13 mouse cellular contexts compared by ENCODE assay signal in genomic region chr5:96995791-96996190, GRCm38 (mm10). TPM values are rescaled to one million over a fixed set of nuclear protein-coding genes. Genes with fewer than 3 reads are reported as not detected.
DNase-seq lines count a peak whose midpoint lies in the region; ATAC-seq and TF ChIP-seq lines count a peak whose summit lies in the region.
"Had no signal": no experiment of that assay in that cellular context is flagged by ENCODE, and none has a peak within 500 bp of the region (broad histone marks: within the 10 kb centered on the region; RNA-seq: fewer than 3 reads in every experiment).

No protein-coding gene starts in this region.

- no peaks in the 10 kb centered on the region for H3K36me3 ChIP-seq in heart, adult 2 months (ENCODE audit: control insufficient read depth, insufficient read depth, low read length)
- H3K36me3 ChIP-seq in neural tube, embryonic 13.5 days, result no peaks in the 10 kb centered on the region
- no peaks in the 10 kb centered on the region for H3K36me3 ChIP-seq in neural tube, embryonic 15.5 days
- H3K36me3 ChIP-seq in midbrain, embryonic 11.5 days (ENCODE audit: control insufficient read depth, insufficient read depth, low read length), result no peaks in the 10 kb centered on the region
- H3K36me3 ChIP-seq in limb, embryonic 10.5 days, result no peaks in the 10 kb centered on the region
- H3K36me3 ChIP-seq: forebrain, embryonic 12.5 days; midbrain, embryonic 13.5 days had no signal

- H3K4me2 ChIP-seq in neural tube, embryonic 13.5 days, result no peak overlapping the region; the same call in 1 of the 2 replicates
- H3K4me2 ChIP-seq in neural tube, embryonic 15.5 days, result no peak overlapping the region
- no peak overlapping the region for H3K4me2 ChIP-seq in midbrain, embryonic 11.5 days

- H3K4me3 ChIP-seq in heart, adult 2 months, result no peak overlapping the region
- H3K4me3 ChIP-seq in neural tube, embryonic 13.5 days, result no peak overlapping the region
- H3K4me3 ChIP-seq in neural tube, embryonic 15.5 days (replicated peaks), result no peak overlapping the region
- H3K4me3 ChIP-seq in midbrain, embryonic 11.5 days (ENCODE audit: low read depth, low read length), result no peak overlapping the region
- no peak overlapping the region for H3K4me3 ChIP-seq in limb, embryonic 10.5 days

- H3K4me1 ChIP-seq in heart, adult 2 months (ENCODE audit: control insufficient read depth, insufficient read depth, low read length), result peaks cover 5% of the 10 kb centered on the region; the same call in 1 of the 2 replicates
- peaks cover 33% of the 10 kb centered on the region for H3K4me1 ChIP-seq in neural tube, embryonic 13.5 days (replicated peaks)
- peaks cover 28% of the 10 kb centered on the region for H3K4me1 ChIP-seq in neural tube, embryonic 15.5 days
- H3K4me1 ChIP-seq in midbrain, embryonic 11.5 days (ENCODE audit: control insufficient read depth, insufficient read depth, low read length), result peaks cover 10% of the 10 kb centered on the region
- H3K4me1 ChIP-seq in limb, embryonic 10.5 days, result peaks cover 35% of the 10 kb centered on the region

- peak; percentile 69 for DNase-seq in heart, adult 11 months
- DNase-seq in heart, adult 2 months, result no peak
- peak; percentile 25 for DNase-seq in embryo, embryonic 11 days
- DNase-seq in midbrain, embryonic 11.5 days (ENCODE audit: low spot score, missing footprints), result no peak
- no peak for DNase-seq in limb, embryonic 10.5 days (ENCODE audit: low spot score)
- DNase-seq: heart, postnatal 10 days; lung, adult 2 months; right cerebral cortex, postnatal 14 days had no signal

- no peak for TF ChIP-seq CTCF in heart, adult 2 months (IDR thresholded peaks at IDR 0.05)

- 88% methylated on average over 5 of the region's 5 CpGs for WGBS in heart, adult 2 months
- WGBS in neural tube, embryonic 13.5 days, result 72% methylated on average over 5 of the region's 5 CpGs
- WGBS in neural tube, embryonic 15.5 days, result 72% methylated on average over 5 of the region's 5 CpGs
- 78% methylated on average over 5 of the region's 5 CpGs for WGBS in midbrain, embryonic 11.5 days
- 68% methylated on average over 5 of the region's 5 CpGs for WGBS in limb, embryonic 10.5 days

- intact Hi-C loops in heart, adult 2 months (cut with DNase I), result loop anchor here (5.0 to 10.0 kb wide), 4 partner anchors 73 to 203 kb away; partner anchors contain the start of genes Anxa3 and Paqr3

- no peak for ATAC-seq in neural tube, embryonic 13.5 days (ENCODE audit: low read depth)
- ATAC-seq in neural tube, embryonic 15.5 days (ENCODE audit: low FRiP score), result no peak
- ATAC-seq in midbrain, embryonic 11.5 days (ENCODE audit: low FRiP score), result no peak
- ATAC-seq: intestine, postnatal 0 days; midbrain, embryonic 13.5 days had no signal

- H3K9me3 ChIP-seq in neural tube, embryonic 13.5 days, result no peaks in the 10 kb centered on the region
- H3K9me3 ChIP-seq in neural tube, embryonic 15.5 days (replicated peaks), result no peaks in the 10 kb centered on the region
- no peaks in the 10 kb centered on the region for H3K9me3 ChIP-seq in midbrain, embryonic 11.5 days (ENCODE audit: control insufficient read depth, low read length)
- no peaks in the 10 kb centered on the region for H3K9me3 ChIP-seq in limb, embryonic 10.5 days (replicated peaks)
- H3K9me3 ChIP-seq: forebrain, embryonic 12.5 days; midbrain, embryonic 13.5 days had no signal

- no peaks in the 10 kb centered on the region for H3K27me3 ChIP-seq in heart, adult 2 months (ENCODE audit: control insufficient read depth, insufficient read depth, low read length)
- H3K27me3 ChIP-seq in neural tube, embryonic 13.5 days, result no peaks in the 10 kb centered on the region
- no peaks in the 10 kb centered on the region for H3K27me3 ChIP-seq in neural tube, embryonic 15.5 days (replicated peaks)
- no peaks in the 10 kb centered on the region for H3K27me3 ChIP-seq in midbrain, embryonic 11.5 days (ENCODE audit: control insufficient read depth, insufficient read depth, low read length)
- H3K27me3 ChIP-seq in limb, embryonic 10.5 days (ENCODE audit: low read depth, poor library complexity, severe bottlenecking), result no peaks in the 10 kb centered on the region
- H3K27me3 ChIP-seq: forebrain, embryonic 12.5 days had no signal

- no peak for TF ChIP-seq EP300 in heart, adult 2 months (IDR thresholded peaks at IDR 0.05; ENCODE audit: insufficient read depth, low read depth, low read length)

- no peak overlapping the region for H3K27ac ChIP-seq in heart, adult 2 months
- H3K27ac ChIP-seq in neural tube, embryonic 13.5 days (replicated peaks), result no peak overlapping the region
- H3K27ac ChIP-seq in neural tube, embryonic 15.5 days (replicated peaks), result no peak overlapping the region
- H3K27ac ChIP-seq in midbrain, embryonic 11.5 days (ENCODE audit: low read depth, low read length), result no peak overlapping the region
- H3K27ac ChIP-seq in limb, embryonic 10.5 days, result no peak overlapping the region

- TF ChIP-seq POLR2A in heart, adult 2 months (IDR thresholded peaks at IDR 0.05; ENCODE audit: insufficient read depth, low read depth, low read length), result no peak

- no peaks in the 10 kb centered on the region for H3K79me2 ChIP-seq in heart, adult 2 months (replicated peaks; ENCODE audit: control insufficient read depth, insufficient read depth, low read length)

- H3K9ac ChIP-seq in heart, adult 2 months (ENCODE audit: low read depth, low read length), result no peak overlapping the region
- peak overlapping the region; percentile 85; the same call in 1 of the 2 replicates for H3K9ac ChIP-seq in neural tube, embryonic 13.5 days
- no peak overlapping the region for H3K9ac ChIP-seq in neural tube, embryonic 15.5 days (replicated peaks)
- no peak overlapping the region for H3K9ac ChIP-seq in midbrain, embryonic 11.5 days (ENCODE audit: low read length)

RNA-seq across cellular contexts. Expression of gene Bmp2k, which starts 1.7 kb away (rescaled TPM):
- total RNA-seq in heart, adult 2 months (2021), result 1 to 10 TPM; 6.7 to 8.4 TPM
- polyA plus RNA-seq in heart, adult 2 months (2012; rRNA removed), result 2.9 and 3.6 TPM in 2 replicates
- polyA plus RNA-seq in neural tube, embryonic 13.5 days (2015; fragmentation: Nextera tagmentation; extraction: Ambion mirVana), result 9.2 and 9.9 TPM in 2 replicates
- polyA plus RNA-seq in neural tube, embryonic 15.5 days (2015; fragmentation: Nextera tagmentation; extraction: Ambion mirVana), result 7.8 and 10.9 TPM in 2 replicates
- polyA plus RNA-seq in midbrain, embryonic 11.5 days (2014; fragmentation: Nextera tagmentation; extraction: Ambion mirVana), result 10.3 and 10.5 TPM in 2 replicates
- 7.5 and 8.5 TPM in 2 replicates for polyA plus RNA-seq in limb, embryonic 10.5 days (2016; fragmentation: Nextera tagmentation; extraction: Ambion mirVana)

Comparison
In these comparisons a context has a peak if more than half of its experiments do, and no peak if none do; other contexts are left out.
1. DNase-seq: peak in heart, adult 11 months (single experiment) and embryo, embryonic 11 days (single experiment); none in heart, adult 2 months (0 of 2), midbrain, embryonic 11.5 days (single experiment) and limb, embryonic 10.5 days (single experiment).